Mouse (Mus musculus) spleen, adult 18-20 months (tissue): ENCODE data around the gene Fam47e.
"Not testable (repeated sequence)": the region's sequence is repeated elsewhere in the genome, so short reads cannot be mapped to it uniquely, and the experiment has no call there.

ENCODE experiments used
- DNase-seq, 2 experiments: peaks; one replicate each; pipeline ENCODE4 v3.0.0; 2022; ENCODE audit warnings: mixed read lengths in 2 of 2

The Fam47e gene

DNA sequence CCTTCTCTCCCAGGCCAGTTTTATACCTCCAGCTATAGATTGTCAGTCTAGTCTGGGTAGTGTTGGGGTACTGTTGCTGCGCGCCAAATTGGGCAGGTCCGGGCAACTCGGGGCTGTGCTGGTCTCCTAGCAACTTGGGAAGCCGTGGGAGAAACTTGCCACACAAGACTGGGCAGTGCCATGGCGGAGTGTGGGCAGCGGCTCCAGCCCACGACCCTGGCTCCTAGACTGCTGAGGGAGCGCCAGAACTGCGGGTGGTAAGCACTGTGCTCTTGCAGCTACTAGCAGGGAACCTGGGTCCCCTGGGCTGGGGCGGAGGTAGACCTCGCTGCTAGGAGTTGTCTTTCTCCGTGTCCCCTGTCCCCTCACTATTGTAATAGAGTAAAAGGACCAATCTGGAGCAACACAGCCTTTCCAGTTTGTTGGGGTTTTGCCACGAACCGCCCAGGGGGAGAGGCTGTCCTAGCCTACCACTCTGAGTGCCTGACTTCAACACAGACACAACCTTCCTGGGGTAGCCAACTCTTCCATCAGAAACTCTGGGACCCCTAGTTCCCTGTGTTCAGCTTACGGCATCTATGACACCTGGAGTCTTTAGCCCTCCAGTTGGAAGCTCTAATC lies at the start of gene Fam47e:
Gene Fam47e, plus strand, starts transcription at position 179 of the 621 bp plus-strand sequence.
- no peak for DNase-seq

DNA sequence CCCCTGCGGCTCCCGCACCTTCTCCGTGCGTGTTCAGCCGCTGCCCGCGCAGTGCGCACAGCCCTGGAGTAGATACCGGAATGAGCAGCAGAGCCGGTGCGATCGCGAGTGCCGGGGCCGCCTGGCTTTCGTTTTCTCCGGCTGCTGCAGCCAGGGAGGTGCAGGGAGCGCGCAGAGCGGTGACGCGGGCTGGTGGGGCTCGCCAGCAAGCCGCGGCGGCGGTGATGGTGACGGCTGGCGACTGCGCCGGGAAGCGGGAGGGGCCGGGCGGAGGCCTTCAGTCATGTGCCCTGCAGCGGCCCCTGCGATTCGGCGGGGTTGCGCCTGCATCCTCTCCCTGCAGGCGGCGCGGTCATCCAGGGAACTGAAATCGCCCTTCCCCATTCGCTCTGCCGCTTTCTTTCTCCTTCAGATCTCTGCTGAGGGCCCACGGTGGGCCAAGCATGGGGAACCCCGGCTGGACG lies 49.4 kb upstream of the Fam47e start:
- DNase-seq = peak; percentile 90 to 91

DNA sequence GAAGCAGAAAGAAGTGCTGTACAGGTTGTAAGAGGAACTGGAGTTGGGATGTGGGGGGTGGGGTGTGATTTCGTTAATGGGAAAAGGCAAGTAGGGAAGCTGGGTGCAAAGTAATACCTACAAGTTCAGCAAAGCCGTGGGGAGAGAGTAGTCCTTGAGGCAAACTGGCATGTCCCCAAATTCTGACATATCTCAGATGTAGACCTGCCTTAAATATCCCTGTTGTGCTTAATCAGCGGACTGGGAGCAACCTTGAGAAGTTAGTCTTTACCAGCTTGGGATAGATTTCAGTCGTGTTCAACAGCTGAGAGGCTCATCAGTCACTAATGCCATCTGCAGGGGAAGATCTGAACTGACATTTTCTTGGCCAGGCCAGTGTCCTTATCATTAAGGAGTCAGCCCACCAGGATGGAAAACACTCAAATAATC lies 48.6 kb upstream of the Fam47e start:
- peak; percentile 9 to 43 for DNase-seq

DNA sequence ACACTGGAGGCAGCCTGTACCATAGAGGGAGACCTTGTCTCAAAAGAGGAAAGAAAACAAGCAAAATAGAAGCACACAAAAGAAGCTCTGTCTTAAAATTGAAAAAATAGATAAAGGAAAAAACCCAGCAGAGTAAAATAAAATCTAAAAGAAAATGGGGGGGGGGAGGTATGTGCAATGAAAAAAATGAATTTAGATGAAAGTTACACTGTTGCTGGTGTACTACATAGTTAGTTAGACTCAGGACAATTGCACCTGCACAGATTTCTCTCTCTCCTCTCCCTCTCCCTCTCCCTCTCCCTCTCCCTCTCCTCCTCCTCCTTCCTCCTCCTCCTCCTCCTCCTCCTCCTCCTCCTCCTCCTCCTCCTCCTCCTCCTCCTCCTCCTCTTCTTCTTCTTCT lies 48.1 kb upstream of the Fam47e start, which contains the start of gene Scarb2:
Gene Scarb2, minus strand, starts transcription at position 101 of the 400 bp plus-strand sequence.
- DNase-seq = no peak

DNA sequence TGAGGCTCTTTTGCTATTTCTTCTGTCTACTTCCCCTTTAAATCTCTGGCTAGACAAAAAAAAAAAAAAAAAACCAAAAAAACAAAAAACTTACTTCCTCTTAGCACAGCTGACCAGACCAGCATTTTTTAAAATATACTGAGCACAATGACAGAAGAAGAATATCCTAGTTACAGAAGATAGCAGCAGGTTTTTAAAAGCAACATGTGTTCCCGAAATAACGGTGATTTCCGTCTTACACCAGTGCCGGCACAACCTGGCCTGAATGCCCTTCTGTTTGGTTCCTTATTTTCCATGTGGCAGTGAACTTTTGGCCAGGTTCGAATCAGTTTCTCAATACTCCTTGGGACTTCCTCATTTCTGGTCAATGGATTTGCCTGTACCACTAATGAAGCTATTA lies 46.0 kb upstream of the Fam47e start:
- peak in 1 of 2 experiments; percentile 6 for DNase-seq

DNA sequence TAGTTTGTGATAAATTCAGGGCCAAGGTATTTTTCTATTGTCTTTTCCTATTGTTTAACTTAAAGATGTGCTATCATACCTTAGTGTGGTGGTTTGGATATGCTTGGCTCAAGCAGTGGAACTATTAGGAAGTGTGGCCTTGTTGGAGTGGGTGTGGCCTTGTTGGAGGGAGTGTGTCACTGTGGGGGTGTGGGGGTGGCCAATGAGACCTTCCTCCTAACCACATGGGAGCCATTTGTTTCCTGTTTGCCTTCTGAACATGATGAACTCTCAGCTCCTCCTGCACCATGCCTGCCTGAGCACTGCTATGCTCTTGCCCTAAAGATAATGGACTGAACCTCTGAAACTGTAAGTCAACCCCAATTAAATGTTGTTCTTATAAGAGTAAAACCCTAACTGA lies 43.6 kb upstream of the Fam47e start:
- DNase-seq = peak in 1 of 2 experiments; percentile 40

DNA sequence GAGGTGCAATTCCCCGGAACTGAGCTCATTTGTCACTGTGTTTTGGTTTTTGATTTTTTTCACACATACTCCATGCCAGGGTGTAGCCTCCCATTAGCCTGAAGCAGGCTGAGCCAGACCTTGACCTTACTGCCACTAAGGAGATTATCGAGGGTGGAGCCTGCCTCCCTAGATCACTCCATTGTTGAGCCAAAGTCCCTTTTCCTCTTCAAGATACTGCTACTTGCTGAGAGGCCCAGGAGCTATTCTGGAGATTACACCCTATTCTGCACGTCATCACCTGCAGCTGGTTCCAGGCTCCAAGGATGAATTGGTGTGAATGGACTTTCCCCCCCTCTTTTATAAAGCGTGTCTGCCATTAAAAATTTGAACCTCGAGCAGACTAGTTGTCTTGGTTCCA lies 42.8 kb upstream of the Fam47e start:
- no peak for DNase-seq

DNA sequence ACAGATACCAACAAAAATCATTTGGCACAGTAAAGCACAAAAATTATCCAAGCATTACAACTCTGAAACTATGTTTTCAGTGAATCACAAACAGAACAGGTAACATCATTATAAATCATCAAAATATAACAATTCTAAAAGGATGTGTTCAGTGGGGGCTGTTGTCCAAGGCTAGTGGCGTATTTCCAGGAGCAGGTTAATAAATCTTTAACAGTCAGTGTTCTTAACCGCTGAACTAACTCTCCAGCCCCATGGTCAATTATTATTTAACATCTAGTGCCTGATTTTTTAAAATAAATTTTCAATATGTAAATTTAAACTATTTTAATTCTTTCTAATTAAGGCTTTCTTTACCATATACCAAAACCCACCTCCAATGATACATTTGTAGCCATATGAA lies 33.7 kb upstream of the Fam47e start:
- not testable (repeated sequence) for DNase-seq

DNA sequence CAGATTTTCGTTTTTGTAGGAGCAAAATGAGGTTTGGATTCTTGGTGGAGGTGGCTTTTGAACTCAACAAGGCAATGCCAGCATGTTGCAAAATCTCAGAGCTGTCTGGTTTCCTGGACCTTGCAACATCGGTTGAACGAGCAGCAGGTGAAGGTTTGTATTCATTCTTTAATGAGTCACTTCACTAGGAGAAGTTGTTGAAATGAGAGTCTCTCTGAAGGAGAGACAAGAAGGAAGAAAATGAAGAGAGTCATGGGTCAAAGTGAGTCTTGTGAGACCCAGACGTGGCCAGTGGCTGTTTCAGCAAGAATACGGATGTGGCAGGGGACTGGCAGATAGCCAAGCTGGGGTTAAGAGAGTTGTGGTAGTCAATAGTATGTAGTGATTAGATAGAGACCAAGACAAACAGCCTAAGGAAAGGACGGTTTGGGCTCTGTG lies 30.0 kb upstream of the Fam47e start:
- no peak for DNase-seq

DNA sequence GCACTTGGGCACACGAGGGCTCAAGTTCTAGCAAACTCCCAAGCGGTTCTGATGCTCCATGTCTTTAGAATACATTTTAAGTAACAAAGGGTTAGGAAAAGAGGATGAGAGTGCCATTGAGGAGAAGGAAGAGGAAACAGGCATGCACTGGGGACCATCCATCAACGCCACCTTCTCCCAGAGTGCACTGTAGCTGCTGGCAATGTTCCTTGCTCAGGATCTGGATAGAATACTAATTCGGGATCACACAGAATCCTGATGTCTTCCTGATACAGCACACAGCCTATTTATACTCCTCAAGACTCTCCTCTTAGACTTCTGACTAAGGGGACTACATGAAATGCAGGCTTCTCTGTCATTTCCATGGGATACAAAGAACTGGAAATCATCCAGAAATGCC lies 15.2 kb upstream of the Fam47e start:
- no peak for DNase-seq

DNA sequence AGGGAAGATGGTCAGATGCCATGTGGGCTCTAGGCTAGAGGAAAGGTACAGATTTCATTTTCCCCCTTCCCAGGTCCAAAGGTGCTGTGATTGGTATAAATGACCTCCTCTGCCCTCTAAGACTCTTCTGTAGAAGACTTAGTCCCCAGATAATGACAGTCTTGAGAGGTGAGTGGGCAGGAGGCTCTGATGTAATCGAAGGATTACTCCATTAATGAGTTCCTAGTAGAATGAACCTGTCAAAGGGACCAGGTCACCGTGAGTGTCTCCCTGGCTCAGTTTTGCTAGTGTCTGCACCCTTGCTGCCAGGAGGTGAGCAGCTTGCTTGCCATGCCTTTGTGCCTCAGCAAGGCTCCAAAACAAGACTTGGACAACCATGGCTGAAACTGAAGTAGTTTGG lies 2.3 kb upstream of the Fam47e start:
- DNase-seq = no peak

DNA sequence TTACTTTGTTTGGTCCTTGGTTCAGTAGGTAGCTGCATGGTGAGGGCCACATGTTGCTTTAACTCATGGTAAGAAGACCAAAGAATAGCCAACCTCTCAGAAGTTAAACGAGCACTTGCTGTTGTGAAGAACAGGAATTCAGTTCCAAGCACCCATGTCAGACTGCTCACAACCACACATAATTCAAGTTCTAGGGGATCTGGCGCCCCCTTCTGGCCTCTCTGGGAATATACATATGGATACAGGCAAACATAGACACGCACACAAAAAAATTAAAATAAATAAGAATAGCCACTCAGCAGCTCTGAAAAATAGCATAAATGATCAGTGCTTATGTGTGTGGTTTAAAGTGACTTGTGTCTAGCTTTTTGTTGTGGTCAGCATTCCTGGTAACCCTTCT lies 930 bp upstream of the Fam47e start:
- DNase-seq = peak in 1 of 2 experiments; percentile 16

DNA sequence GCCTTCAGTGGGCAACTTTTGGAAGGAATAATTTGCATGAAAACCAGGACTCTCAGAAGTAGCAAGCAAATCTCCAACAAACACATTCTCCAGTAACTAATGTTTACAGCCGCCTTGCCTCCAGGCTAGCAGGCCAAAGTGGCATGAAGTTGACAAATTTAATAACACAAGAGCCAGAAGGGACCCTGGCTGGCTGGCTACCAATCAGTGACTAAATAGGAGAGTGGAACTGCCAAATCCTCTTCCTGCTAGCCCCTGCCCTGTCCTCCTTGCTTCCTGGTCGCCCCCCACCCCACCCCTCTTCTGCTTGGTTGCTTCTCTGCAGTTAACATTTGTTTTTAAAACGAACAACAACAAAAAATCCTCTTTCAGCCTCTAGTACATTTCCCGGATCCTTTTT lies 426 bp upstream of the Fam47e start:
- DNase-seq = no peak

DNA sequence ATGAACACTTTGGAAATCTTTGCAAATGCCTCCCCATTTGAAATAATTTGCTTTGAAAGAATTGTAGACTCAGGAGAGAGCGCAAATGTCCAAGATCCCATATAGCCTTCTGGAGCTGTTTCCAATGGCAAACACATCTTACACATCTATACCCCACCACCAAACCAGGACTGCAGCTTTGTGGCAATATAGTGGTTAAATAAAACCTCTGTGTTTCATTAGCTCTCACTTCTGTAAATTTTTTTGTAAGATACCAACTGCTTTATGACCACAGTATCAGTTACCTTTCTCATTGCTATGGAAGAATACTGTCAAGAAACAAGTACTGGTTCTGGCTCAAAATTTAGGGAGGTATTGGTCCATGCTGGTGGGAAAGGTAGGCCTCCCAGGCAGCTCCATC lies 1.0 kb downstream of the Fam47e start:
- no peak for DNase-seq

DNA sequence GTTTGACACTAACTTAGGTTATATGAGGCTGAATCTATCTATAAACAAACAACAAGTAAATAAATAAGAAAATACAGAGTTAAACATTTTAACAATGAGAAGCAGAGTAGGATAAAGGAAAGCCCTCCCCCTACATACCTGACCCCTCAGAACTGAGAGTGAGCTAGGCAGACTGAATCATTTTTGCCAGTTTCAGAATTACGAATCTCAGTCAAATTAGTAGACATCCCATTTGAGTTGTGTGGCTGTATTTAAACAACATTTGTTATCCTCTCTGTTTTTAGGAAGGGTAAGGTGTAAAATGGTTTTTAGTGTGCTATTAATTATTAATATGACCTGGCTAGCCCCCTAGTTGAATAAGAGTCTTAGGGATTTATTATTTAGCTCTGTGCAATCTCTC lies 2.6 kb downstream of the Fam47e start:
- DNase-seq = no peak

DNA sequence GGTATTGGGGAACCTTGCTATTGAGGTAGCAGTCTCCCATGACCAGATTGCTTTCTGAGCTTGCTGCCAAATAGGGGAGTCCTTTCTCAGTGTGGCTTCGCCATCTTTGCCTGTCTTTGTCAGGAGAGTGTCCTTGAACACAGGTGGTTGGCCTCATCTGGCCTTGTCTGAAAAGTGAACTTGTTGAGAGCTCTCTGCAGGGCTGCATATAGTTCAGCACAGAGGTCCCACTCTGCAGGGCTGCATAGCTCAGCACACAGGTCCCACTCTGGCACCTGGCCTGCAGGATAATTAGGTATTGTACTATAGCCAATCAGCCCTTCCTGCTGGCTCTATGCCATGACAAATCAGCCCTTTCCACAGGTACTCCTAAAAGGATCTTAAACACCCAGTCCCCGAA lies 5.3 kb downstream of the Fam47e start:
- DNase-seq = no peak

DNA sequence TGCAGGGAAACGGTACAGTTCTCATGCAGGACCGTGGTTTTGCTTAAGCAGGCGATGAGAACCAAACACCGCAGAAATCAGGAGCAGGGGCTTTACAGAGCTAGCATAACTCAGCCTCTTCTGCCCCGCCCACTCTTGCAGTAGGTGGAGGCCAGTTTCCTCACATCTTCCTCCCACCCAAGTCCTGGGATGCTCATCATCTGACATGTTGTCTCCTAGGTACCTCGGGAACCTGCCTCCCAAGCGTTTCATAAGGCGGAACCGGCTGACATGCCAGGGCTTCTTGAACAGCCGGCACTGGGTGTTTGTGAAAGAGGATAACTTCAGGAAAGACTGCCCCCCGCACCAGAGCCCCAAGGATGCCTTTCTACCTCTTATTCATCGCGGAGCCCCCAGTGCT lies 7.1 kb downstream of the Fam47e start:
- no peak for DNase-seq

DNA sequence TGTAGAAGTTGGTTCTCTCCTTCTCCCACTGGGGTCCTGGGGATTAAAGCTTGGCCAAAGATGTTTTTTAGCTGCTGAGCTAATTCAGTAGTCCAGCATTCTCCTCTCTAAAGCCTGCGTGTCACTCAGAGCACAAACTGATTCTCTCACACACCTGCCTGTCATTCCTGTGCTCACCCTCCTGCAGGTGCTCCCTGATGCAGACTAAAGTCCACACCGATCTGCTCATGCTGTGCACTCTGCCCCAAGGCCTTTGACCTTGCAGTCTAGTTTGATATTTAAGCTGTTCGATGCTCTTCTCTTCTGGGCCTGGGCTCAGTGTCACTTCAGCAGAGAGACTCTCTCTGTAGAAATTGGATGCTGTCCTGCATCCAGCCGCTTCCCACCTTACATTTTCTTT lies 16.4 kb downstream of the Fam47e start:
- no peak for DNase-seq

DNA sequence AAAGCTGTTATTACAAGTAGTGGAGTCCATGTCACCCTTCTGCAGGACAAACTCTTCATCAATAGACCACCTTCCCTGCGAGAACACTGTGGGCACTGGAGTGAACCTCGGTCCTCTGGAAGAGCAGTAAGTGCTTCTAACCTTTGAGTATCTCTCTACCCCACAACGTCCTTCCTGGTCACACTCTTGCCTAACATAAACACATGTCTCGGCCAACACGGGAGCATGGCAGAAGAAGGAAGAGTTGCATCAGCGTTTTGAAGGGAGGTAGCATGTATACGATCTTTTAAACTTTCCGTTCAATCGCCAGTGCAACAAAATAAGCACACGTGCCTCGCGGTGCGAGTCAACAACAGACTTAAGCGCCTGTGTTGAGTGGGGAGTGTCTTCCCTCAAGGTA lies 24.7 kb downstream of the Fam47e start:
- no peak for DNase-seq

DNA sequence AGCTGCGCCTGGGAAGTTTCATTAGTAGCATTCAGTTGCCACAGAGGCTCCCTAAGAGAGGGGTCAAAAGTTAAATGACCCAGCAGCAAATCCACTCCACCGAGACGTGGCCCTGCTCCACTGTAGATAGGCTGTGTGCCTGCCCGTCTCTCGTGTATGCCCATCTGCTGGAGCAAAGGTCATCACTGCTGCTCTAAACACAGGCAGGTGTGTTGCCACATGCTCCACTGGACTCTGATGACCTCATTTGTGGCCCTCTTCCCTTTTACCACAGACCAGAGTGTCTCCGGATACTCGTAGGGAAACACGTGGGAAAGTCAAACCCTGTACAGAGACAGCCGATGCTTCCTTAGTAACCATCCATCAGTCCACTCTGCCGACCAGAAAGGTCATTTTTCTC lies 31.1 kb downstream of the Fam47e start:
- DNase-seq = no peak

DNA sequence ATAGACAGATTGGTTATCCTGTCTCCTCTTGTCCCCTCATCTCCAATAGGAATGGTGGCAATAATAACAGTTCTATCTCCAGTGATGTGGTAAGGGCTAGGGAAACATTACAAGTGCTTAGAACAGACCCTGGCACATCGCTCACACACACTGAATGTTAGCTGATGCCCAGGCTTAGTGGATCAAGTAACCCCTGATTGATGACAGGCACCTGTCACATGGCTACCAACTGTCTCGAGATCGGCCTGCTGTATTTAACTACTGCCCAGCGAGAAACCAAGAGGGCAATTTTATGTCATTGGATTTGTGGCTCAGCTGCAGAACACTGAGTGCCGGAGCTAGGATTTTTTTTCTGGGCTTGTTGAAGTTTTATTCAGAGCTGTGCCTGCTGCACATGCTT lies 40.2 kb downstream of the Fam47e start:
- no peak for DNase-seq

DNA sequence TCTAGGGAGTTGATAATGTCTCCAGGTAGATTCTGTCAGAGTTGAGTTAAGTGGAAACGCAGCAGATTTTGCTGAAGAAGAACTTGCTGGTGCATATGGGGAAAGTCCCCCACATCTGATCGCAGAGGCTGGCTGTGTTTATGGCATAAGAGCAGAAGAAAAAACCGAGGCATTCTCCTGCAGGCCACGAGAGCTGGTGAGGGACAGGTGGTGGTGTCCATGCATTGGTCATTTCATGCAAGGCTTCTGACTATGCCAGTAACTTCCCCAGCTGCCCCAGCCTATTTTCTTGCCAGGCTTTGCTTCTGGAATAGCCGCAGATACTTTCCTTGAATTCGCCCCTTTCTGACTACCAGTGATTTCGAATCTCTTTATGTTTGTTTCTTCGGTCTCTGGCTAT lies 42.0 kb downstream of the Fam47e start:
- DNase-seq = no peak

DNA sequence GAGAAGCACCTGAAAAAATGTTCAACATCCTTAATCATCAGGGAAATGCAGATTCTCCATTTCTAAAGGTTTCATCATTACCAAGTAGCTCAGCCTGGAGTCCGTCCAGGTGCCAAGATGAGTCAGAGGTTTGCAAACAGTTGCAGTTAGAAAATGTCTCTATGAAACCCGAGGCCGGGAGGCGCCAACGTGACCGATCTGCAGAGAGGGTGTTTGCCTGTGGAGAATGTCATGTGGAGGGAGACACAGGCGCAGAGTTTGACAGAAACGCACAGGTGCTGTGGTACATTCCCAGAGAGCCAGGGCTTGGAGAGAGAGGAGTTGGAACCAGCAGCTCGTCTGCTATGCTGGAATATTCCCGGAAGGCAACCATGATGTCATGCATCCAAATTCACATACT lies 44.2 kb downstream of the Fam47e start:
- no peak for DNase-seq

DNA sequence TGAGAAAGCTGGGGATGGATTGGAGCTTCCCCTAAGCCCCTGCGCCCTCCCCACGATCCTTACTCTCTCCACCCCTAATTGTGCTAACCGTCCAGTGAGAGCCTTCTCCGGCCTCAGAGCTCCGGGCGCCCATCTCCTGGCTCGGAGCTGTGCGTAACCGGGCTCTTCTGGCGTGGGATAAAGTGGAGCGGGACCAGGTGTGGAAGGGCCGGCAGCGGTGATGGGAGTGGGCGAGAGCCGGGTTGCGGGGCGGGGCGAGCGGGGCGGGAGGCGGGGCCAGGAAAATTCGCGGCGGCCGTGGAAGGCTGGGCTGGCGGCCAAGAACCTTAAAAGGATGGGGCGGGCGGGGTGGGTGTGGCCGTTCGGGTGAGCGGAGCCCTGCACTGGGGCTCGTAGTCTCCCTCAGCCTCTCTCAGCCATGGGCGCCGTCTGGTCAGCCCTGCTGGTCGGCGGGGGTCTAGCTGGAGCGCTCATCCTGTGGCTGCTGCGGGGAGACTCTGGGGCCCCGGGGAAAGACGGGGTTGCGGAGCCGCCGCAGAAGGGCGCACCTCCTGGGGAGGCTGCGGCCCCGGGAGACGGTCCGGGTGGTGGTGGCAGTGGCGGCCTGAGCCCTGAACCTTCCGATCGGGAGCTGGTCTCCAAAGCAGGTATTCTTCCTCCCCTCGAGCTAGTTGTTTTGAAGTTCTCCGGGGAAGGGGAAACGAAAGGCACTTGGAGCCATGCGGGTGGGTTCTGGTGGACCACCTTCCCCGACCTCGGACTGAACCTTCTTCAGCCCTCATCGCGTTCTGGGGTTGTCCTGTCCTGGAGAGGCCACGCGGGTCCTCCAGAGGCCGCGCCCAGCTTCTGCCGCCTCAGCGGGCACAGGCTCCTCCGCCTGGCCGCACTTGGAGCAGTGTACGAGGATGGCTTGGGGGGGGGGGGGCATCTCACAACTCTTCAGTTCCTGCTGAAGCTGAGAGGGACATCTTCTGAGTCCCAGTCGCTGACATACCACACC lies 48.1 kb downstream of the Fam47e start, which contains the start of gene Stbd1:
Gene Stbd1, plus strand, starts transcription at position 351 of the 1,000 bp plus-strand sequence.
- peak; percentile 40 to 53 for DNase-seq
